Mouse (Mus musculus) frontal cortex, adult 2 months (tissue): ENCODE measurements around the gene Gnao1. TPM values are rescaled to one million over a fixed set of nuclear protein-coding genes. Genes with fewer than 3 reads are reported as not detected.

ENCODE experiments used
- DNase-seq, 2 experiments: peaks; one replicate each; pipeline ENCODE4 v3.0.0; 2022; ENCODE audit warnings: low spot score in 1 of 2; ENCODE audit errors: extremely low spot score in 1 of 2
- polyA plus RNA-seq: library from polyadenylated mRNA; depleted of rRNA; stranded (reverse); fragments of >200 nt; gene quantifications from 2 replicates; pipeline ENCODE4 v1.2.3, GENCODE M21; 2012

Gnao1 gene
- polyA plus RNA-seq, 1 experiment = 430 TPM

- DNase-seq = no peak
These were observed 78.4 kb downstream of the Gnao1 start for GRCm38 (mm10) chr8:93888150-93888676.

GRCm38 (mm10) chr8:93888702-93889480 is 79.1 kb downstream of the Gnao1 start:
- no peak for DNase-seq

- DNase-seq = no peak
These were observed 83.8 kb downstream of the Gnao1 start for GRCm38 (mm10) chr8:93893556-93893955.

GRCm38 (mm10) chr8:93896841-93897551 is 87.2 kb downstream of the Gnao1 start:
- no peak for DNase-seq

- DNase-seq = no peak
These were observed 88.8 kb downstream of the Gnao1 start for GRCm38 (mm10) chr8:93898570-93898969.

- DNase-seq = no peak
These were observed 92.3 kb downstream of the Gnao1 start for GRCm38 (mm10) chr8:93902040-93902439.

- no peak for DNase-seq
These were observed 97.2 kb downstream of the Gnao1 start for GRCm38 (mm10) chr8:93906961-93907360.

GRCm38 (mm10) chr8:93907987-93908441 is 98.2 kb downstream of the Gnao1 start:
- DNase-seq = no peak

- DNase-seq = no peak
These were observed 98.8 kb downstream of the Gnao1 start for GRCm38 (mm10) chr8:93908546-93908945.

- DNase-seq = no peak
These were observed 102.2 kb downstream of the Gnao1 start for GRCm38 (mm10) chr8:93911715-93912555.

- DNase-seq = peak; percentile 80 to 86
These were observed 108.2 kb downstream of the Gnao1 start for GRCm38 (mm10) chr8:93917859-93918421.

- no peak for DNase-seq
These were observed 108.8 kb downstream of the Gnao1 start for GRCm38 (mm10) chr8:93918580-93918979.

GRCm38 (mm10) chr8:93919422-93919821 is 109.7 kb downstream of the Gnao1 start:
- no peak for DNase-seq

- no peak for DNase-seq
These were observed 110.3 kb downstream of the Gnao1 start for GRCm38 (mm10) chr8:93919916-93920589.

- no peak for DNase-seq
These were observed 110.8 kb downstream of the Gnao1 start for GRCm38 (mm10) chr8:93920590-93920948.

GRCm38 (mm10) chr8:93923897-93924334 is 114.2 kb downstream of the Gnao1 start:
- peak; percentile 79 to 87 for DNase-seq

- DNase-seq = no peak
These were observed 115.7 kb downstream of the Gnao1 start for GRCm38 (mm10) chr8:93925513-93925912.

- no peak for DNase-seq
These were observed 119.5 kb downstream of the Gnao1 start for GRCm38 (mm10) chr8:93929233-93929632.

GRCm38 (mm10) chr8:93931336-93931735 is 121.6 kb downstream of the Gnao1 start:
- DNase-seq = no peak

- peak in 1 of 2 experiments; percentile 94 for DNase-seq
These were observed 123.1 kb downstream of the Gnao1 start for GRCm38 (mm10) chr8:93932873-93933272.
